Mouse (Mus musculus) lung, postnatal 4 days (tissue): ENCODE results near the gene Fras1.

Experiments
- DNase-seq, 2 experiments: peaks; one replicate each; pipeline ENCODE4 v3.0.0; 2021

Fras1 gene

GRCm38 (mm10) chr5:96584730-96585129 is 211.0 kb downstream of the Fras1 start:
- no peak for DNase-seq

- DNase-seq, result no peak
Observed at GRCm38 (mm10) chr5:96590621-96591020, 216.9 kb downstream of the Fras1 start.

GRCm38 (mm10) chr5:96595793-96596192 is 222.0 kb downstream of the Fras1 start:
- no peak for DNase-seq

- no peak for DNase-seq
Observed at GRCm38 (mm10) chr5:96603974-96604769, 230.4 kb downstream of the Fras1 start.

- DNase-seq, result no peak
Observed at GRCm38 (mm10) chr5:96608036-96608435, 234.3 kb downstream of the Fras1 start.

GRCm38 (mm10) chr5:96608581-96609280 is 235.0 kb downstream of the Fras1 start:
- DNase-seq, result no peak

- no peak for DNase-seq
Observed at GRCm38 (mm10) chr5:96612077-96612476, 238.3 kb downstream of the Fras1 start.

- DNase-seq, result peak; percentile 49 to 76
Observed at GRCm38 (mm10) chr5:96616954-96617646, 243.3 kb downstream of the Fras1 start.

GRCm38 (mm10) chr5:96618008-96618407 is 244.3 kb downstream of the Fras1 start:
- no peak for DNase-seq

- no peak for DNase-seq
Observed at GRCm38 (mm10) chr5:96620209-96620608, 246.5 kb downstream of the Fras1 start.

GRCm38 (mm10) chr5:96620618-96621017 is 246.9 kb downstream of the Fras1 start:
- no peak for DNase-seq

GRCm38 (mm10) chr5:96622604-96623352 is 249.0 kb downstream of the Fras1 start:
- no peak for DNase-seq

- no peak for DNase-seq
Observed at GRCm38 (mm10) chr5:96629851-96630250, 256.1 kb downstream of the Fras1 start.

- no peak for DNase-seq
Observed at GRCm38 (mm10) chr5:96635146-96635862, 261.5 kb downstream of the Fras1 start.

GRCm38 (mm10) chr5:96635866-96636265 is 262.1 kb downstream of the Fras1 start:
- DNase-seq, result no peak

GRCm38 (mm10) chr5:96639213-96639910 is 265.6 kb downstream of the Fras1 start:
- no peak for DNase-seq

GRCm38 (mm10) chr5:96641297-96641696 is 267.5 kb downstream of the Fras1 start:
- DNase-seq, result no peak

GRCm38 (mm10) chr5:96675676-96676075 is 301.9 kb downstream of the Fras1 start:
- DNase-seq, result no peak

GRCm38 (mm10) chr5:96677498-96677897 is 303.7 kb downstream of the Fras1 start:
- DNase-seq, result peak in 1 of 2 experiments; percentile 39

- no peak for DNase-seq
Observed at GRCm38 (mm10) chr5:96681085-96681484, 307.3 kb downstream of the Fras1 start.

GRCm38 (mm10) chr5:96682777-96683176 is 309.0 kb downstream of the Fras1 start:
- no peak for DNase-seq

GRCm38 (mm10) chr5:96688885-96689284 is 315.1 kb downstream of the Fras1 start:
- DNase-seq, result no peak
